Mouse (Mus musculus) macrophage (primary cell): ENCODE measurements around the gene Rex1bd. TPM values are rescaled to one million over a fixed set of nuclear protein-coding genes. Genes with fewer than 3 reads are reported as not detected.

Experiments used
- H3K27ac ChIP-seq: fragments of 350-480 bp; formaldehyde crosslinking; 2 replicates; pipeline ENCODE4 v1.9.0; 2021
- H3K36me3 ChIP-seq: fragments of 350-480 bp; formaldehyde crosslinking; 2 replicates; pipeline ENCODE4 v1.9.0; 2021; ENCODE audit errors: inconsistent target
- H3K4me3 ChIP-seq: fragments of 350-480 bp; formaldehyde crosslinking; 2 replicates; pipeline ENCODE4 v1.9.0; 2021; ENCODE audit errors: inconsistent target
- H3K79me2 ChIP-seq: fragments of 350-480 bp; formaldehyde crosslinking; 2 replicates; pipeline ENCODE4 v1.9.0; 2021; ENCODE audit errors: inconsistent target
- WGBS: methylation state at CpG from one replicate; pipeline ENCODE4 v1.1.7; 2026; ENCODE audit warnings: inconsistent platforms; ENCODE audit not compliant: missing documents; 5-methylcytosine and 5-hydroxymethylcytosine counted together
- polyA plus RNA-seq: library from polyadenylated mRNA; stranded (reverse); fragments of 250-400 nt; gene quantifications from 3 replicates; pipeline ENCODE4 v1.2.4, GENCODE M21; 2018; ENCODE audit warnings: inconsistent platforms

The Rex1bd gene
- polyA plus RNA-seq, 1 experiment from 2014 or later, result 37.3 TPM

DNA sequence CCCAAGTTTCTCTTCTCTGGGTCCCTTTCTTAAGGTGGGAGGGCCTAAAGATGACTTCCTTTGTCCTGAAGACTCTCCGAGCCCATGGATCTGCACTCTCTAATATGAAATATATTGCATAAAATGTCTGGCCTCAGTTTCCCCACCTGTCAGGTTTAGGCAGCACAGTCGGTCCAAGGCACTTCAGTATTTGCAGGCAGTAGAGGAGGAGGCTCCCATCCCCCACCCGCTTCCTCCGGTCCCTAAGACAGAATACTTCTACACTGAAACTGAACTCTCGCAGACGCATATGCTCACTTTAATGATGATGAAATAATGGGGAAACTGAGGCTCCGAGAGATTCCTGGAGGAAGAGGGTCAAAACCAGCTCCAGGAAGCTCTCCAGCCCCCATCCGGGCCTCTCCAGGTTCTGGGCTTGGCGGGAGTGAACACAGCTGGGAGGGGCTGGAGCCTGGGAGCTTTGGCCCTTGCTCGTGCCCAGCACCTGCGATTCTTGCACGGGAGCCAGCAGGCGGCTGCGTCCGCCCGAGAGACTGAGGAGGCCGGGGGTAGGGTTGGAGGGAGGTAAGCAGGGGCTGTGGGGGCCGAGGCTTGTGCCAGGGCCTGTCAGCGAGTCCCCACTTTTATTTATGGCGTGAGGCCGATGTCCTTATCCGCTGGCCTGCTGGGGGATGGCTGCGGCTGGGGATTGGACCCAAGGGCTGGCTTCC is 4.6 kb downstream of the Rex1bd start:
- WGBS, result 31% methylated on average over 23 of the region's 23 CpGs
- Histone ChIP-seq H3K36me3 (no peaks in the 10 kb centered on the region), H3K79me2 (peaks cover 4% of the 10 kb centered on the region; the same call in 1 of the 2 replicates), H3K27ac (no peak overlapping the region), H3K4me3 (no peak overlapping the region)

DNA sequence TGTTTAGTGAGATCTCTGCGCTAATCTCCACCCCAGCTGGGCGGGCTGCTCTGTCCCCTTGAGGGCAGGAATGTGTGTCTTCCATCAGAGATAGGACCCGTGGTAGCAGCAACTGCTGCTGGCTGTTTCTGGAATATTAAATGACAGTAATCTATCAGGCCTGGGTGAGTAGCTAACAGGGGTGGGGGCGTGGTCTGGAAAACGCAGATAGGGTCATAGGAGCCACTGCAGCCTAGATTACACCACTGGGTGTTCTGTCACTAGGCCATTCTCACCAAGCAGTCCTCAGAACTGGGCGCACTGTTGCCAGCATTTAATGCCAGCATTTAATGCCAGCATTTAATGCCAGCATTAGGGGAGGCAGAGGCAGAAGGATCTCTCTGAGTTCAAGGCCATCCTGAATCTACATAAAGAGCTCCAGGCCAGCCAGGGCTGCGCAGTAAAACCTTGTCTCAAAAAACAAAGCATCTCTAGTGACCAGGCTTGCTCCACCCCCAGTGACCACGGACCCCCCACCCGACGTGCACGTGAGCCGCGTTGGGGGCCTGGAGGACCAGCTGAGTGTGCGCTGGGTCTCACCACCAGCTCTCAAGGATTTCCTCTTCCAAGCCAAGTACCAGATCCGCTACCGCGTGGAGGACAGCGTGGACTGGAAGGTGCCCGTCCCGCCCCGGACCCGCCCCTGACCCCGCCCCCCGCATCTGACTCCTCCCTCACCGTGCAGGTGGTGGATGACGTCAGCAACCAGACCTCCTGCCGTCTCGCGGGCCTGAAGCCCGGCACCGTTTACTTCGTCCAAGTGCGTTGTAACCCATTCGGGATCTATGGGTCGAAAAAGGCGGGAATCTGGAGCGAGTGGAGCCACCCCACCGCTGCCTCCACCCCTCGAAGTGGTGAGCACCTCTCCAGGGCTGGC is 5.9 kb downstream of the Rex1bd start:
- no peak overlapping the region for H3K4me3 ChIP-seq
- no peaks in the 10 kb centered on the region; the same call in 1 of the 2 replicates for H3K79me2 ChIP-seq
- no peaks in the 10 kb centered on the region for H3K36me3 ChIP-seq
- no peak overlapping the region for H3K27ac ChIP-seq
- WGBS, result 17% methylated on average over 35 of the region's 39 CpGs

GRCm38 (mm10) chr8:70495771-70496062 is 10.8 kb downstream of the Rex1bd start:
- Histone ChIP-seq H3K79me2 (no peaks in the 10 kb centered on the region), H3K36me3 (no peaks in the 10 kb centered on the region), H3K4me3 (no peak overlapping the region), H3K27ac (no peak overlapping the region)
- WGBS, result 23% methylated on average over 12 of the region's 12 CpGs

DNA sequence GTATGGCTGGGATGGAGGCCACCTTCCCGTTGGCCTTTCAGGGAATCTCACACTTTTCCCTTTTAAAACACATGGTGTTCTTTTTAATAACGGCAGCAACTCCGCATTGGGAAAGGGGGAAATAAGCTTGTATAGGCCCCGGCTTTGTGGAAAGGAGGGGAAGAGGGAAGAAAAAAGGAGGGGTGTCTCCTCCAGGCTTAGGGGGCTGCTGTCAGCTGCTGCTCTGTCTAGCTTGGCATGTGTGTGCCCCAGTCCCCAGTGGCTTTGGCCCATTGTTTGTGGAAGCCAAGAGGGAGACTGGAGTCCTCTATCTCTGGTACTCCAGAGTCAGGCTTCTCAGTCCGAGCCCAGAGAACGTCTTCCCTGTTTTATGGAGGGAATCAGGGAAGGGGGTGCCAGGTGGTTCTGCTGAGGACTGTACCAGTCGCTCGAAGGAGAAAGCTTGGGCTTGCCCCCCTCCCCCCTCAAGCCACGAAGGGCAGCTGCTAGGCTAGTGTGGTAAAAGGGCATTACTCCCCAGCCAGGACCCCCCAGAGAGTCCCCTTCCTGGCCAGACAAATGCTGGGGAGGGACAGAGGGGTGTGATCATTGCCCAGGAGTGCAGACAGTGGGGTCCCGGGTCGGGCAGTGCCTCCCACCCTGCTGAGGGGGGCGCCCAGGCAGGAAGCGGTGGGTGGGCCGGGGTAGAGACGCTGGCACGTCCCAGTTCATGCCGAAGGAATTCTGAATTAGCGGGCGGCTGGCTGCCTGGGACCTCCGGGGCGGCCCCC is 11.4 kb downstream of the Rex1bd start:
- no peak overlapping the region for H3K4me3 ChIP-seq

GRCm38 (mm10) chr8:70494416-70494945 is 12.1 kb downstream of the Rex1bd start:
- H3K4me3 ChIP-seq, result no peak overlapping the region

More for the DNA sequence above, 11.4 kb downstream of the Rex1bd start:
- no peaks in the 10 kb centered on the region for H3K79me2 ChIP-seq
- 6% methylated on average over 20 of the region's 21 CpGs for WGBS
- H3K27ac ChIP-seq, result no peak overlapping the region
- no peaks in the 10 kb centered on the region for H3K36me3 ChIP-seq

DNA sequence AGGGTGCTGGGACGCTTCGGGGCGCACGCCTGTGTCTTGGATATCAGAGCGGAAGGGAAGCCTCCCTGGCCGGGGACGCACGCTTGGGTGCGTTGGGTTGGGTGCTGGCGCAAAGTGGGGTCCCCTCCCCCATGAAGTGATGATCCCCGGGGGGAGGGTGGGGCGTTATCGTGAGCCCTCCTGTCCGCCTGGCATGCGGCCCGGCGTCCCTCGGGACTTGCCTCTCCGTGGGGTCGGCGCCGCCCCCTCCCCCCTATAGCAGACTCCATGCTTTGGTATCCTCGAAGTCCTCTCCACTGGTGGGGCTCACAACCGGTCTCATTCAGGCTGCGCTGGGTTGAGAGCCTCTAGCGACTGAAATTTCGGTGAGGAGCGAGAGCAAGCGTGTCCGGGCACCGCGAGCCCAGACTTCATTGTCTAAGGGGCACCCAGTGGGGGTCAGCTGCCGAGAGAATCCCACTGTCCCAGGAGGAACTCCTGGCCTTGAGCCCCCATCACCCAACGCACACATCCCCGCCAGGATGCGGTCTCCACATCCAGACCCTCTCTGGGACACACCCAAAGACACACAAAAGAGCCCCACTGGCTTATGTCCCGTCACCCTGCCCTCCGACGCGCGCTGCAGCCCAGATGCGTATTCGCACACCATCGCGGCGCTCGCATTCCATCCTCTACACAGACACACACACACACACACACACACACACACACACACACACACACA is 12.7 kb downstream of the Rex1bd start:
- no peak overlapping the region for H3K4me3 ChIP-seq
- H3K27ac ChIP-seq, result no peak overlapping the region
- WGBS, result 6% methylated on average over 42 of the region's 47 CpGs
- H3K36me3 ChIP-seq, result no peaks in the 10 kb centered on the region
- H3K79me2 ChIP-seq, result no peaks in the 10 kb centered on the region

More at GRCm38 (mm10) chr8:70494416-70494945, 12.1 kb downstream of the Rex1bd start:
- Histone ChIP-seq H3K27ac (no peak overlapping the region), H3K79me2 (no peaks in the 10 kb centered on the region), H3K36me3 (no peaks in the 10 kb centered on the region)
- 5% methylated on average over 26 of the region's 28 CpGs for WGBS

GRCm38 (mm10) chr8:70492664-70493640 is 13.6 kb downstream of the Rex1bd start, which contains the start of gene Crlf1:
TSS of gene Crlf1 (plus strand) at chr8:70493158.
- Histone ChIP-seq H3K36me3 (no peaks in the 10 kb centered on the region), H3K4me3 (no peak within 1 kb of the TSS), H3K27ac (no peak within 1 kb of the TSS), H3K79me2 (no peaks in the 10 kb centered on the region)
- 2% methylated on average over 63 of the region's 93 CpGs for whole genome bisulfite sequencing

DNA sequence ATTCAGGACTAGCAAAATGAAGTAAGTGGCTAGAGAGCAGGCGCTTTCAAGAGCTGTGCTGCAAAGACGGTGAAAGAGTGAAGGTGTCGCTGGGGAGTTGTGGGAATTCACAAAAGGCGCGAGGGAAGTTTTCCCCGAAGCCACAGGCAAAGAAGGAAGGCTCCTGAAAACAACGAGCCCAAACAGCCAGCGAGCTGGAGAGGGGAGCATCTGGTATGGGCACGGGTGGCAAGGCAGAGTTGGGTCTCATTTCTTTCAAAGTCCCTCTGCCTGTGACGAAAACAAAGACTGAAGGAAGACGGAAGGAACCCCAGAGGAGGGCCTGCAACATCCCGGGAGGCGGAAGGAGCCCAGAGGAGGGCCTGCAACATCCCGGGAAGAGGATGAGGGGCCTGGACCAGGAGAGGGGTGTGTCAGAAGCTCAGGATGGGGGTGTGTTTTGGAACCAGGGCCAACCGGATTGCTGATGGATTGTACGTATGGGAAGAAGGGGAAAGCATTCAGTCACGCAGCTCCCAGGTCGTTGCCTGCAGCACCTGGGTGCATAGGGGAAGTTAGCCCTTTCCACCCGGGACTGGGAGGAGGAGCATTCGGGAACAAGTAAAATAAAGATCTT is 15.6 kb downstream of the Rex1bd start:
- 7% methylated on average over 20 of the region's 20 CpGs for WGBS
- Histone ChIP-seq H3K27ac (no peak overlapping the region), H3K36me3 (no peaks in the 10 kb centered on the region), H3K79me2 (no peaks in the 10 kb centered on the region), H3K4me3 (no peak overlapping the region)

DNA sequence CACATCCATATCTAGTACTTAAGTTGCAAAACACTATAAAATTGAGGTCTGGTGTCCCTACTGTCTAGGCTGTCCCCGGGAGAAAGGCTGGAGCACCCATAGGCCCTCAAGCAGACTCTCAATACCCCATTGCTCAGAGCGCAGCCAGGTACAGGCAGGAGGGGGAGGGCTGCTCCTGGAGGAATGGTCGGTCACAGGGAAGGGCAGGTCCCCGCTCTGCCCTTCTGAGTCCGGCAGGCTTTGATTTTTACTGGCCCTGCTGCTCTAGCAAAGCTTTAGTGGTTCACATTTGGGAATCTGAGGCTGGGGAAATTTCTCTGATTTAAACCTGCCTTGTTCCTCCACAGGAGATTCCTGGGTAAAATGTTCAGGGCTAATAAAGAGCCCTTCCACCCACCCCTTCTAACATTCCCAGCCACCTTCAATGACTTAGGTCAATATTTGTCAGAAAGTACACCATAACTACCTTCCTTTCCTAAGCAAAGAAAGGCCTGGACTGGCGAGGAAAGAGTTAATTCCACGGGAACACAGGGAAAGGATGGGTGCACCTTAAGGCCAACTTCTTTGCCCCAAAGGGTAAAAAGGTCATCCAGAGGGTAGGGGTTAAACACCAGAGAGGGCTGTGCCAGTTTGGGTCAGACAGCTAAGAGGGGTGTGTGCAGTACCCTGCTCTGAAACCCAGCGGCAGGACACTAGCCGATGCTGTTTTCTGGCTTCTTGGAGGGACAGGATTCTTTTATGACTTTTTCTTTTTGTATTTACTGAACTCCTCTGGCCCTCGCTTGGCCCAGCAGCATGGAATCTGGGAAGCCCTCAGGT is 16.3 kb downstream of the Rex1bd start:
- no peaks in the 10 kb centered on the region for H3K79me2 ChIP-seq
- H3K27ac ChIP-seq, result no peak overlapping the region
- H3K4me3 ChIP-seq, result no peak overlapping the region
- WGBS, result 38% methylated on average over 10 of the region's 10 CpGs
- no peaks in the 10 kb centered on the region for H3K36me3 ChIP-seq

DNA sequence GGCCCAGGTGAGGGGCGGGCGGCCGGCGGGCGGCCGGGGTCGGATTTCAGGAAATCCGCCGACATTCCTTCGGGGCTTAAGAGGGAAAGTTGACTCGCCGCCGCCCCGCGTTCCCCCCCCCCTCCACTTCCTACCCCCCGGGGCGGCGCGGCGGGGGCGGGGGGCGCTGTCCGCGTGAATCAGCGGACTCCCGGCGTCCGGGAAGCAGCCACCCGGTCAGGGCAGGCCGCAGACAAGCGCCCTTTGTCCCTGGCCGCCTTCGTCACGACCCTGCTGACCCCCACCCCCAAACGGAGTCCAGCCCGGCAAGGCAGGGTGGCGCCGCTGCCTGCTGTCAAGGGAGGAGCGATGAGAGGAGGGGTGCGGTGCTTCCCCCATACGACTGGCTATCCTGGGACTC is 17.0 kb downstream of the Rex1bd start:
- Histone ChIP-seq H3K36me3 (no peaks in the 10 kb centered on the region), H3K4me3 (no peak overlapping the region), H3K79me2 (no peaks in the 10 kb centered on the region), H3K27ac (no peak overlapping the region)
- WGBS, result 7% methylated on average over 12 of the region's 41 CpGs

GRCm38 (mm10) chr8:70488931-70489470 is 17.6 kb downstream of the Rex1bd start:
- no peak overlapping the region for H3K27ac ChIP-seq
- H3K4me3 ChIP-seq, result no peak overlapping the region
- 1% methylated on average over 14 of the region's 14 CpGs for WGBS
- H3K36me3 ChIP-seq, result no peaks in the 10 kb centered on the region
- no peaks in the 10 kb centered on the region for H3K79me2 ChIP-seq
